Mouse (Mus musculus): ENCODE results near the gene C2cd5.
"Not testable (repeated sequence)": the region's sequence is repeated elsewhere in the genome, so short reads cannot be mapped to it uniquely, and the experiment has no call there.

The C2cd5 gene

DNA sequence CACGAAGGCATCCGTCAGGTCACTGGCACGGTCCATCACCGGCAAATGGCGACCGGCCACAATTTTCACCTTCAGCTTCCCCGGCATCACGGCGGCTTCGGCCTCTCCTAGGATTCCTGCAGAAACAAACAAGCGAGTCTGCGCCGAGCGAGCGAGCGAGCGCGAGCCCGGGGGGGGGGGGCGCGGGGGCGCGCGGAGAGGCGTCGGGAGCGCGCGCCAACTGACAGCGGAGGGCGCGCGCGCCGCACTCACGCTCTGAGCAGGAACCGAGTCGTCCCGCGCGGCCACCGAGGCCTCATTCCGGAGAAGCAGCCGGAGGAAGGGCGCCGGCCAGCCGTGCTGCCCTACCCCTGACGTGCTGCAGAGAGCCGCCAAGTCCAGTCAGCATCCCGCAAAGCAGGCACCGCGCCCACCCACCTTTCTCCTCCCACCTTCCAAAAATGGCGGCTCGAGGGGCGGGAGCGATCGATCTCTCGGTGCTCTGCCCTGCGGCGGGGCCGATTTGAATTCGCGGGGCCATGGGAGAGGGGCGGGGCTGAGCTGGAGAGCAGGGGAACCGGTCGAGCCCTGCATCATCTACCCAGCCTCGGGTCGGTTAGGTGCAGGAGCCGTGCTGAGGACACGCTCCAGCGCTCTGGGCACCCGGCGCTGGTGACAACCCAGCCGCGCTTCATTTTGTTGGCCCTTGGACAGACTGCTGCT lies at the start of gene C2cd5:
Gene C2cd5 (minus strand): TSS at position 461 of the 702 bp plus-strand sequence.
- DNase-seq, result peak; percentile 98

DNA sequence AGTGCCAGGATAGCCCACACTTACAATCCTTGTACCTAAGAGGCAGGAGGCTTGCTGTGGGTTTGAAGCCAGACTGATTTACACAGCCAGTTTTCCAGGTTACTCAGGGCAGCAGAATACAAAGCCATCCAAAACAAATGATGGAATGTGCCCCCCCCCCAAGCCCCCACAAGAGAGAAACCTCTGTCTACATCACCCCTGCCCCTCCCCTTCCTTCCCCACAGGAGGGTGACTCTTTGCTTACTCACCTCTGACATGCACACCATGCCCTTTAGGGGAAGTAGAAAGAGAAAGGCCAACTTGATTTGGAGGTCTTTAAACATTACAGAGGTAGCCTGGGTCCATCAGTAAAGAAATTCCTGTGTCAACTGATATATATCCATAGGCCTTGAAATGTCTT lies 48.9 kb upstream of the C2cd5 start:
- DNase-seq, result no peak

DNA sequence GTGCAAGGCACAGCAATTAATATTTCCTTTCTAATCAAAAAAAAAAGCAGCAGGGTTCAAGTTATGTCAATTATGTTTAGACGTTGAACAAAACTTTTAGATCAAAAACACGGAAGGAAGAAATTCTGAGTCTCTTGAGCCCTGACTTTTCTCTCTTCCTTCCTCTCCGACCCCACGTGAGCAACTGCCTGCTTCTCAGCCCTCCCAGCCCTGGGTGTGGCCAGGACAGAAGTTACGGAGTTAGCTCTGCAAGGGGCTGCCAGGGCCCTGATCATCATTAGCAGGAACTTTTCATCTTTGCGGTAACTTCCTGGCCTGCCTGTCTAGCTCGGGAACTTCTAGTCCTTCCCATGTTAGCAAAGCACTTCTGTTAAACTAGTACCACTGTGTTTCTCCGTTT lies 46.8 kb upstream of the C2cd5 start:
- no peak for DNase-seq

DNA sequence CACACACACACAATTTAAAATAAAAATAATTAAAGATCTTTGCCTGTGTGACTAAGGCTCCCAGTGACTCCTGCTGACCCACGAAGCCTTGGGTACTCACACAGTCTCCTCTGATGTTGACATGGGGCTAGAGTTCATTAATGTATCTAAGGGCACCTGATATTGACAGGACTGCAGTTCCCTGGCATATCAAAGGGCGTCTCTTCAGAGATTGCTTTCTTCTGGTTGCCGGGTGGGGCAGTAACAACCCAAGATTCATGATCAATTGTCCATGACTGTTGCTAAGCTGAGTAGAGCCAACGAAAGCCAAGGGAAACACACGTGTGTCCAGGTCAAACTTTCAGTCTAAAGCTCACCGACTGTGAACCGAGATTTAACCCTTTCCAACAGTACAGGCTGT lies 45.1 kb upstream of the C2cd5 start:
- no peak for DNase-seq

DNA sequence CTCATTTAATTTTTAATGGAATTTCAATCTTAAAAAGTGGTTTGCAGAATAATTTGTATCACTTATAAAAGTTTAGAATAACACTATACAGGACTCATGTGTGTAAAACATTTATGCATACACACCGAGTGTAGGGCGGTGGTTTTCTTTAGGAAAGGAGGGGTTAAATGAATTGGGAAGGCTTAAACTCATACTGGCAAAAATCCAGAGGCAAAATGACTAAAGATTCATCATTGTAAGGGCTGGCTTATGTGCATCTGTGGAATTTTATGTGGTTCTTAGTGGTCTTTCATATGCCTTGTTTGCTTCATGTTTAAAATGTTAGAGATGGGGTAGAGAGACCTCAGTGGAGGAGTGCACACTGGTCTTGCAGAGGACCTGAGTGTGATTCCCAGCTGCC lies 44.6 kb upstream of the C2cd5 start:
- DNase-seq, result no peak

DNA sequence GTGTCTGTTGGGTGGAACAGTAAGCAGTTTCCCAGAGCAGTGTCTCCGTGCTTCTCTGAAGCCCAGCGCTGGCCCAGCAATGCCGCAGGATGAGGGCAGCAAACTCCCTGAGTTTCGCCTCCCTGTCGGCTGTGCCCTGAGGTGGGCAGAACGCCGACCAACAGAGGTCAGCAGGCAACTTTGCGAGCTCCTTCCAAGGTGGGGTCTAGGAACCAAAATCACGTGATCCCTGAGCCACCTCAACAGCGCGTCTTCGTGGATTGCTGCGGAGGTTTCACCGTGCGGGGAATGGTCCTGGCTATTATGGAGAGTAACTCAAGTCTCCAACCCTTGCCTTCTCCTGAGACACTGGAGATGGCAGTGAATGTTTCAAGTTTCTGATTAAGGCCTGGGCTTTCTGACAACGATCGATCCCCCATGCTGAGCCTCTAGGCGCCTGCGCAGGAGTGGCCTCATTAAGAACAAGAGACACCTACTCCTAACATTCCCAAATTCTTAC lies 43.9 kb upstream of the C2cd5 start:
- peak; percentile 34 for DNase-seq

DNA sequence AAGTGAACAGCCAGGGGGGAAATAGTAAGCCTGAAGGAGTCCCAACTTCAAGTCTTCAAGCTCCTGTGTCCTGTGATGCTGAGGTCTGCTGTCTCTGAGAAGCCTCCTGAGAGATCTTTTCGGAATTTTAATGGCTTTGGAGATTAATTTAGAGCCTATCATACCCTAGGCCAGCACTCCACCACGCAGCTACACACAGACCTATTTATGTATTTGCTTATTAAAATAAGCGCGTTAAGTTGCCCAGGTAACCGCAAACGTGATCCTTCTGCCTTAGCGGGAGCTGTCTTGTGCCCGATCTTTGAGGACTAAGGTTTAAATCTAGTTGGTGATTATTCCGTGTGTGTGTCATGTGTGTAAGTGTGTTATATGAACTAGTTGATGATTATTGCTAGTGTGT lies 43.4 kb upstream of the C2cd5 start:
- no peak for DNase-seq

DNA sequence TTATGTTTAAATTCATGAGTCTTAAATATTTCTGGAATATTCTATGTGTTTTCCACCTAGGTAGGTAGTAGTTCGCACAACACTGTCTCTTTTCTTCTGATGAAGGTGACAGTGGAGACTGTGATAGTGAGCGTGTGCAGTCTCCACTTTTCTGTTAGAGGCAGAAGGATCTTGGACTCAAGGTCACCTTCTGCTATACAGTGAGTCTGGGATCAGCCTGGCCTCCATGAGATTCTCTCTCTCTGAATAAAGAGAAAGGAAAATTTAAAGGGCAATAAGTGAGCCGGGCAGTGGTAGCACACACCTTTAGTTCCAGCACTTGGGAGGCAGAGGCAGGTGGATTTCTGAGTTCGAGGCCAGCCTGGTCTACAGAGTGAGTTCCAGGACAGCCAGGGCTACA lies 42.9 kb upstream of the C2cd5 start:
- no peak for DNase-seq

DNA sequence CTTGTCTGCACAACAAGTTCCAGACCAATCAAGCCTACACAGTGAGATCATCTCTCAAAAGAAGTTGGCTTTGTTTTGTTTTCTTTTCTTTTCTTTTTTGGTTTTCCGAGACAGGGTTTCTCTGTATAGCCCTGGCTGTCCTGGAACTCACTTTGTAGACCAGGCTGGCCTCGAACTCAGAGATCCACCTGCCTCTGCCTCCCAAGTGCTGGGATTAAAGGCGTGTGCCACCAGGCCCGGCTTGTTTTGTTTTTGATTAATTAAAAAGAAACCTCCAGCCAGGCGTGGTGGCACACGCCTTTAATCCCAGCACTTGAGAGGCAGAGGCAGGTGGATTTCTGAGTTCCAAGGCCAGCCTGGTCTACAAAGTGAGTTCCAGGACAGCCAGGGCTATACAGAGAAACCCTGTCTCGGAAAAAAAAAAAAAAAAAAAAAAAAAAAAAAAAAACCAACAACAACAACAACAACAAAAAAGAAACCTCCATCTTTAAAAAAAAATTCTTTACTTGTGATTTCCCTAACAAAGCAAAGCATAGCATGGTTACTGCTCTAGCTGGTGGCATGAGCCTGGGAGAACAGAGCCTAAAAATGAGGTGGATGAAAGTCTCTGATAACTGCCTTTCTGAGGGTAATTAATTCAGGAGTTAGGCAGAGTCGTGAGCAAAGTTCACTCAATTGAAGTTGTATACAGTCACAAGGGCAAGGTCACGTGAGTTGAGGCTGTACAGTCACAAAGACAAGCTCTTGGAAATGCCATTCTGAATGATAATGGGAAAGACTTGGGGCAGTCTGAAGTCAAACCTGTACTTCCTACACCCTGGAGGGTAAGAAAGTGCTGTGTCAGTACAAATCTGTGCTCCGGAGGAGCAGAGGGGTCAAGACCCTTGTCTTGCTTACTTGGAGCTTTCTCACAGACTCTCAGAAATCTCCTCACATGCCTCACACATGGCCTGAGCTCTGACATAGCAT lies 42.0 kb upstream of the C2cd5 start:
- DNase-seq, result not testable (repeated sequence)

DNA sequence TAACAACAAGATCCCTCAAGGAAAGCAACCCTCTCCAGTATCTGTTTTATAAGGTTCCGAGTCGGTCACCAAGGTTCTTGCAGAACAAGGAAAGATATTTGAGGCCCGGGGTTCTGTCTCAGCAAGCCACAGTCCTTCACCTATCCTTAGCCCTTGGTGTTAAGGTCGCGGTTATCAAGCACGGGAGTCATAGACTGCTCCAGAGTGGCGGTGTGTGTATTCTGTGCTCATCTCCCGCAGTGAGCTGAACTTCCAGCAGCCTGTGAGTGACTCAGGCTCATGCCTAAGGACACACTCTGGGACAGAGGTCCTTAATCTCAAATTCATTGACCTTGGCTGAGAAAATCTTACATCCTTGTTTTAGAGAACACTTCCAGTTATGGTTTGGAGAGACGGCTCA lies 40.9 kb upstream of the C2cd5 start:
- no peak for DNase-seq

DNA sequence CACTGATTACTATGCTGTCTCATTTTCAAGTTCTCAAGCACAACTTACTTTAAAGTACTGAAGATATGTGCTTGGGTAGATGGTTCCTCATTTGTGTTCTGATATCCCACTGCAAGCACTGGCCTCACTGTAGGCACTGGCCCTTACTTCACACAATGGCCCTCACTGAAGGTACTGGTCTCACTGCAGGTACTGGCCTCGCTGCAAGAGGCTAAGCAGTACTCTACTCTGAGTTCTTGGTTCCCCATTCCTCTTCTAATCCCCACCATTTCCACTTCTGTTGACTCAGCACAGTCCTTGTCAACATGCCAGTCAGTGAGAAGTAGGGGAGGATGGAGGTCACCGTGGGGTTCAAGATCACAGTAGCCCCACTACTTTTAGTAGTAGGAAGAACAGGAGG lies 39.5 kb upstream of the C2cd5 start:
- DNase-seq, result no peak

DNA sequence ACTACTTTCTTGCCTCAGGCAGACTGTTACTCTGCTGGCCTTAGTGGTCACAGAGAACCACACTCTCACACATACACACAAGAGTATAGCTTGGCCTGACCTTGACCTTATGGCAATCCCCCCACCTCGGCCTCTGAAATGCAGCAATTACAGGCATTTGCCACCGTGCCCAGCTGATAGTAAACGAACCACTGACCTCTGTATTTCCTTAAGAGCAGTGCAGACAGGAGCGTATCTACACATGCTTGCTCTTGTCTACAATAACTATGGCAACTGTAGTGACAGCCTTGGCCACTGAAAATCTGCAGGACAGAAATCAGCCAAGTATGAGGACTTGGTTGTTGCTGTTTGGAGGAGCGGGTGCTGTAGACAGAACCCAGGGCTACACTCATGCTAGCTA lies 37.4 kb upstream of the C2cd5 start:
- no peak for DNase-seq

DNA sequence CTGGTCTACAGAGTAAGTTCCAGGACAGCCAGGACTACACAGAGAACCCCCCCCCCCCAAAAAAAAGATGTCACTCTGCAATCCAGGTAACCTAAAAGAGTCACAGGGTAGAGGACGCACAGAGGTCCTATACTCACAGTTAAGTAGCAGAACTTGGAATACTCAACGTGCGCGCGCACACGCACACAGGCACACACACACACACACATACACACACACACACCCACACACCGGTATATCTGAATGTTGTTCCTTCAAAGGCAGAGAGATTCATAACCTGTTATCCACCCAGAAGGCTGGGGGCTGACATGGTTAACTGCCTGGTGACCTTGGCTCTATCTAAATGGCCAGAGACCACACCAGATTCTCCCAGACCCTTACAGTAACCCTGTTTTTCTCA lies 36.7 kb upstream of the C2cd5 start:
- DNase-seq, result no peak

DNA sequence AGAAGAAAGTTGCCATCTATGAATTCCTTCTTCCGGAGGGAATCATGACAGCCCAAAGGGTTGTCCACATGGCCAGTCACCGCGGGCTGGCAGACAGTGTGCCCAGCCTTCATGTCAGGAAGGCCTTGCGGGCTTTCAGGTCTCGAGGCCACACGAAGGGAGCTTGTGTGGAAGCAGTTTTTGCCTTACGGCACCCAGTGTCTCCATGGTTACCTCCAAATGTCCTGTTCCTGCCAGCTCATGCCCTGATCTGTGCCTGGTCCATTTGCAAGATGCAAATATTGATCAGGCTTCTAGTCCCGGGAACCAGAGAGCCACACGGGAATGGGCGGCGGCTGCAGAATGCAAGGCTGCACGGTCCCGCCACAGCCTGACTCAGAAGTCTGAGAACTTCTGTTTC lies 35.2 kb upstream of the C2cd5 start:
- no peak for DNase-seq

DNA sequence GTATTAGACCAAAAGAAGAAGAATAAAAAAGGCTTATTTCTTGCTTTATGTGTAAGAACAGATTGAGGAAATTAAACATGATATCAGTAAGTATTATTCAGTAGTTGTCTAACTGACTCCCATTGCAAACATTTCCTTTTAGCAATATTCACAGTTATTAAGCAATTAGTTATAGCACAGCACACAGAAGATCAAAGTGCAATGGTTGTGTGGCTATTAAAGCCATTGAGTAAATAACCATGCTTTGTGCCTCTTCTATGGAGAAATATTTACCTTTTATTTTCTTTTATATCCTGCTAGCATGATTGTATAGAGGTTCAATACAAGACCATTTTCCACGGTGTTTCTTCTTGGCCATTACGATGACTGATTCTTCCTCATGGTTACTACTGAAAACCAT lies 33.2 kb upstream of the C2cd5 start:
- no peak for DNase-seq

DNA sequence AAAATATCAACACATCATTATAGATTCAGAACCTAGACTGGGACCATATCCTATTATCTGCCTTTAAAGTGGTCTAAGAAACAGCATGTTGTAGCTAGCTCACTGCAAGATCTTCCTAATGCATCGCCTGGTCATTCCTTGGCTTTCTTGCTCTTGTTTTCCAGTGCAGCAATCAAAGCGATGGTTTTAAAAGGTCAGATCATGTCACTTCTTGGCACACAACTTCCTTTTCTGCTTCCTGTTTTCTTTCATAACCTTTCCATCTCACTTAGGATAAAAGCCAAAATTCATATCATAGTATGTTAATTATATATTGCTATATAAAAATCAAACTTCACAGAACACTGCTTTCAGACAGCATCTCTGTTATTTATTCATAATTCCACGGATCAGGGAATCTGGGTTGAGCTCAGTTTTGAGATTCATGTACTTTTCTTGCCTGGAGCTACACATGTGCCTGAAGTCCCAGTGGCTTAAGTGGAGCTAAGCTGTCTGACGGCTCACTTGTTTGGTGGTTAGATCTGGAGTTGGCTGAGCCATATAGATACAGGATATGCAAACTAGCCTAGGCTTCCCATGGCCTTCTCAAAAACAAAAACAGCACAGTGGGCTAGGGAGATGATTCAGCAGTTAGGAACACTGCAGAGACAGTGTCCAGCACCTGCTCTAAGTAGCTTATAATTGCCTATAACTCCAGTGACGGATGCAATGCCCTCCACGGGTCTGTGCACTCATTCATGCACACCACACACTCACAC lies 32.1 kb upstream of the C2cd5 start:
- DNase-seq, result no peak

DNA sequence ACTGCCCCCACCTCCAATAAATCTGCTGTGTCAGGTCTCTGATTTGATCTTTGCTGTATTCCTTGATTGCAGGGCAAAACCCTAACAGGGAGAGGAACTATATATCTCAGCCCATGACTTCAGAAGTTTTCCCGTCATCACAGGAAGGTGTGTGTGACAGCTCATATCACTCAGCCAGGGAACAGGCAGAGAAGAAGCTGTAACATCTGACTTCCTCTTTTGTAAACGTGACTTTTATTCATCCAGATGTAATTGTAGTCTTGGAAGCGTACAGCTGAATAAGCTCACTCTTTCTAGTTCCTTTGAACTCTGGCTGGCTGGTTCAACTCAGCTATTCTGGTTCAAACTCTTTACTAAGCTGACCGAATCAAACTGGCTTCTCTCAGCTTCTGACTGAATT lies 30.5 kb upstream of the C2cd5 start:
- no peak for DNase-seq

DNA sequence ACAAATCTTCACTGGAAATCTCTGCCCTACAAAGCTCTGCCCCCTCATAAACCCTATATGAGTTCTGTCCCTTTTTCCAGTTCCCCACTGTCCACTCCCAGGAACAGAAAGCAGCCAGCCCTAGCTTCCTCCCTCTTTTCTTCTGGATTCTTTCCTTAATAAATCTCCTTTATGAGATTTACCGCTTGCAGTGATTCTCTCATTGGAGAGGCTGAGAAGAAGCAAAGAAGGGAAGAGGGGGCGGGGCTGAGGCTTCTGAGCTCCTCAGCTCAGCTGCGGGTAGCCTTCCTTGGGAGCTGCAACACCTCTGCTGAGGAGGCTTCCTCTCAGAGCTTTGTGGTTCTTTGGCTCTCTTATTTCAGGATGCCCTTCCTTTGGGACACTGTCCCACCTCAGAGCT lies 30.0 kb upstream of the C2cd5 start:
- no peak for DNase-seq

DNA sequence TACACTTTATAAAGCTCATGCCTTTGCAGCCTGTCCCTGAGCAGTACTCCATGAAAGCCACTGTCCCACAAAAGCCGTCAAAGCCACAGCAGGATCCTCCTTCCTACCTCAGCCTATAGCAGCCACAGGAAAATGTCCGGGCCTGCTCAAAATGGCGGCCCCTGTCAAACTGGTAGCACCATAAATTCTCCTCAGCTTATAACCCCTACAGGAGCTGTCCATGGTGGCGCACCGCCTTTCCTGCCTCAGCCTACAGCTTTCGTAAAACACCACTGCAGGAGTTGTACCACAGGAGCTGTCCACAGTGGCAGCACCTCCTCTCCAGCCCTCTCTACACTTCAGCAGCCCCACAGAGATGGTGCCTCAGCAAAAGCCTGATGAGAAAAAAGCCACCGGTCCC lies 29.5 kb upstream of the C2cd5 start:
- no peak for DNase-seq

DNA sequence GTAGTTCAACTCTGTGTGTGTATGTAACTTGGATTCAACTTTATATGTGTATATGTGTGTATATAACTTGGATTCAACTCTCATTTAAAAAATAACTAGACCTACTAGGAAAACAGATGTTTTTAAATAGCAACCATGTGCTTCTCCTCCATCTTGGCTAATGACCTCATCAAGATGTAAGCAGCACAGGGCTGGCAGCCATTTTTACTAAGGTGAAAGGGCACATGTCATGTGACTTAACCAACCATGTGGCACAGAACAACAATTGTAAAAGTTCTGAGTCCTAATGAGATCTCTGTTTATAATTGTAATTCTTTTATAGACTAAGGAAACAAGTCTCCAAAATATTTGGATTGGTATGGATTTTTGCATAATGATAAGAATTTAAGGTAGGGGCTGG lies 25.8 kb upstream of the C2cd5 start:
- DNase-seq, result no peak

DNA sequence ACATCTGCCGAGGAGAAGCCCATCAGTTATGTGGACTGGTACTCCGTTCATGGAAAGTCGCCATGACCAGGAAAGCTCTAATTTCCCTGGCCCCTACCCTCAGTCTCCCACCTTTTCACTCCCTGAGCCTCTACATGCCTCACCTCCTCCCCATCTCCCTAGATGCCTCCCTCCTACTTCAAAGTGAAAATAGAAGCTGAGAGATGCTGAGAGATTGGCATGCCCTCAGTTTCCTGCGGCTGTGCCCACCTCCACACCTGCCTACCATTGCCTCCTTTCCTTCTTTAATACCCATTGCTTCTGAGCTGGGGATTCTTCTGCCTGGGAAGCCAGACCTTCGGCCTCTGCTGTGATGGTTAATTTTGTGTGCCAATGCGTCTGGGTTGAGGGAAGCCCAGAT lies 19.4 kb upstream of the C2cd5 start:
- DNase-seq, result no peak

DNA sequence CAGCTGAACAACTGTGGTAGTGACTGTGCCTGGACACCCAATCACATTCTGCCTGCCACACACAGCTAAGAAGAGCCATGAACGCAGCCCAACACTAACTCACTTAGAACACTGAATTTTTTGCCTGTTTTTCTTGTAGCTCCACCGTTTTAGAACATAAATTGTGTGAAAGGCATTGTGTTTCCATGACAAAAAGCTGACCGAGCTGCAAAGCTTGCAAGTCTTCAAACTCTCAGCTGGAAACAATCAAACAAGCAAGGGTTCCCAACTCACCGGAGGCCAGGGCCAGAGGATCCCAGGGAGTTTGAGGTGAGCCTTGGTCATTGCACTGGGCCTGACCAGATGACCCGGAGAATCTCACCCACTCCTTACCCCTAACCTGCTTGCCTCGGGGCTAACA lies 16.8 kb upstream of the C2cd5 start:
- DNase-seq, result no peak

DNA sequence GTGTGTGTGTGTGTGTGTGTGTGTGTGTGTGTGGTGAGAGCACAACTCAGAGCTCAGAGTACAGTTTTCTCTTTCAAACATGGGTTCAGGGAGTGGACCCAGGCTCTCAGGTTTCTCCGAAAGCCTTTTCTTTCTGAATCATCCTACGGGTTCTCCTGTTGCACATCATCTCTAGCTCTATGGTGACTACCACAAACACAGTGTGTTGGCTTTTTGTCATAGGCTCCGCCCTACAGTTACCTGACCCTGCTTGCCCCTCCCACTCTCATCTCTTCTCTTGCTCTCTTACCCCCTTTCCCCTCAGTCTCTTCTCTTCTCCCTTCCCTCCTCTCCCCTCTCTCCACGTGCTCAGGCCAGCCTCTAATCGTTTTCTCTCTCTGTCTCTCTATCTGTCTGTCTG lies 15.6 kb upstream of the C2cd5 start:
- DNase-seq, result no peak

Data from embryo, embryonic 11 days (tissue).